Mouse (Mus musculus) testis, adult 2 months (tissue): Measurements from ENCODE around the gene Styx.

Experiments used
- CTCF ChIP-seq: fragments of 200-500 bp; IDR thresholded peaks from 2 replicates; pipeline ENCODE4 v1.5.1; 2012; ENCODE audit warnings: low read depth, mild to moderate bottlenecking, inconsistent platforms, low read length, moderate library complexity; ENCODE audit not compliant: control insufficient read depth, insufficient read depth, insufficient replicate concordance
- POLR2A ChIP-seq: fragments of 200-500 bp; IDR thresholded peaks from 2 replicates; pipeline ENCODE4 v1.6.1; 2012; ENCODE audit warnings: low read depth, mild to moderate bottlenecking, inconsistent platforms, low read length, moderate library complexity; ENCODE audit not compliant: control insufficient read depth

DNA sequence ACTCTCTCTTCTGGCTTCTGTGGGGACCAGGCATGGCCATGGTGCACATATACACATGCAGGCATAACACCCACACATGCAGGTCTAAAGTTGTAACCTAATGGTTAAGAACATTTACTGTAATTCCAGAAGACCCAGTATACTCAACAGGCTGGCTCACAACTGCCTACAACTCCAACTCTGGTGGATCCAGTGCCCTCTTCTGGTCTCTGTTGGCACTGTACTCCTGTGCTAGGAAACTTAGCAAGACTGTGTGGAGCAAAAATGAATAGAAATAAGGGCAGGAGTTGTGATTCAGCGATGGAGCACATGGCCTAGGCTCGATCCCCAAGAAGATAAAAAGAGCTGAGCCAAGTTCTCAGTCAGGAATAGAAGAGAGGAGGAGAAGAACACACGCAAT is 48.9 kb downstream of the Styx start:
- TF ChIP-seq CTCF (no peak), POLR2A (no peak)
